Mouse (Mus musculus) gastrocnemius, adult 2 months (tissue): ENCODE data around the gene Foxp1. TPM values are rescaled to one million over a fixed set of nuclear protein-coding genes. Genes with fewer than 3 reads are reported as not detected.
A peak's percentile ranks its signal among the peaks of the same experiment; 100 is the strongest.

Experiments used
- DNase-seq: peaks from one replicate; pipeline ENCODE4 v3.0.0; 2022
- H3K27ac ChIP-seq: fragments of 200-600 bp; 2 replicates; pipeline ENCODE4 v1.8.1; 2022; ENCODE audit warnings: mild to moderate bottlenecking
- H3K4me3 ChIP-seq: fragments of 200-600 bp; 2 replicates; pipeline ENCODE4 v1.8.1; 2022; ENCODE audit warnings: mild to moderate bottlenecking, moderate library complexity
- CTCF ChIP-seq: fragments of 200-600 bp; IDR thresholded peaks from 2 replicates; pipeline ENCODE4 v1.8.1; 2022; ENCODE audit warnings: antibody characterized with exemption, mild to moderate bottlenecking, moderate library complexity
- intact Hi-C: fragments of 180-260 bp; cut with DNase I; formaldehyde crosslinking; loops from one replicate; pipeline ENCODE4 v1.15.1; 2025
- total RNA-seq, 2 experiments: library from RNA; stranded (reverse); gene quantifications; 2 replicates each; pipeline ENCODE4 v1.2.3; 2021

Foxp1 gene
- total RNA-seq, 2 experiments from 2014 or later = 17.4 to 20.9 TPM

- no peak for TF ChIP-seq CTCF
- H3K27ac ChIP-seq = no peak overlapping the region
Measured at GRCm38 (mm10) chr6:99069726-99070125, 452.8 kb downstream of the Foxp1 start.

GRCm38 (mm10) chr6:99065569-99066353 lies 456.8 kb downstream of the Foxp1 start:
- intact Hi-C loops = no loop called here
- Histone ChIP-seq H3K27ac (peak overlapping the region; percentile 56), H3K4me3 (no peak overlapping the region)
- peak; percentile 43 for DNase-seq
- TF ChIP-seq CTCF = no peak

More at GRCm38 (mm10) chr6:99069726-99070125, 452.8 kb downstream of the Foxp1 start:
- H3K4me3 ChIP-seq = no peak overlapping the region
- intact Hi-C loops = no loop called here
- DNase-seq = no peak

DNA sequence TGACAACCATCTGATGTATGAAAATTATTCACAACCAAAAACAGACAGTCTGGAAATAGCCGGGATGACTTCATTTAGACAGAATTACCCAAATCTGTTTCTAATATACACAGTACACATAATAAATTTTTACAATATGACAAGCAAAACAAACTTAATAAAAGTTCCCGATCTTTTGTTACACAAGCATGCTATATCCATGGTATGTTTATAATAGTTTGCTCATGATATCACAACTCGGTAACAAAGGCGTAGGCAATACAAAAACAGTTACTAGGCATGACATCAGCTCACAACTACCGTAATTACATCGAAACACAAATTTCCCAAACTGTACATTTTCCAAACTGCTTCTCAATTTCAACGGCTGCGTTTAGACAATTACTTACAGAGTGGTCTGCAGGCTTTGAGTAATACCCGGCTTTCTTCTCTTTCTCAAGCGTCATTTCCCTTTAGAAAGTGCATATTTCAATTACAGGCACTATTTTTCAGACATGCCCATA lies 458.5 kb downstream of the Foxp1 start:
- intact Hi-C loops = no loop called here
- no peak for TF ChIP-seq CTCF
- Histone ChIP-seq H3K27ac (peak overlapping the region; percentile 46; the same call in 1 of the 2 replicates), H3K4me3 (no peak overlapping the region)
- no peak for DNase-seq

GRCm38 (mm10) chr6:99062931-99063330 lies 459.6 kb downstream of the Foxp1 start:
- Histone ChIP-seq H3K27ac (peak overlapping the region; percentile 46; the same call in 1 of the 2 replicates), H3K4me3 (no peak overlapping the region)
- intact Hi-C loops = no loop called here
- no peak for DNase-seq
- TF ChIP-seq CTCF = no peak

DNA sequence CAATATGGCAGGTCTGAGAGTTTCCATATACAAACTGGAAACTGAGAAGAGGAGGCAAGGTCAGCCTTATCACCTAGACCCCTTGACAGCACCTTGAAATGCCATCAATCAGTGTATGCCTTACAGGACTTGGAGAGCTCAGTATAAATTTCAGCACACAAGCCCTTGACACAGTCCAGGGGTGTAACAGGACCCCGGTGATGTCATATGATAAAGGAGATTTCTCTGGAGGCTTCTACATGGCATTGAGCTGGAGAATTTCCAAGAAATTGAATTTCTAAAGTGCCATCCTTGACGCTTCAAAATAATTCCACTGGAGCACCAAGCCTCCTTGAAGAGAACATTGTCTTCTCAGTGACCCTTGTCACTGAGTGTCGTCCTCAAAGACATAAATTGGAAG lies 463.8 kb downstream of the Foxp1 start:
- TF ChIP-seq CTCF = no peak
- Histone ChIP-seq H3K4me3 (no peak overlapping the region), H3K27ac (no peak overlapping the region)
- no peak for DNase-seq
- intact Hi-C loops = no loop called here

DNA sequence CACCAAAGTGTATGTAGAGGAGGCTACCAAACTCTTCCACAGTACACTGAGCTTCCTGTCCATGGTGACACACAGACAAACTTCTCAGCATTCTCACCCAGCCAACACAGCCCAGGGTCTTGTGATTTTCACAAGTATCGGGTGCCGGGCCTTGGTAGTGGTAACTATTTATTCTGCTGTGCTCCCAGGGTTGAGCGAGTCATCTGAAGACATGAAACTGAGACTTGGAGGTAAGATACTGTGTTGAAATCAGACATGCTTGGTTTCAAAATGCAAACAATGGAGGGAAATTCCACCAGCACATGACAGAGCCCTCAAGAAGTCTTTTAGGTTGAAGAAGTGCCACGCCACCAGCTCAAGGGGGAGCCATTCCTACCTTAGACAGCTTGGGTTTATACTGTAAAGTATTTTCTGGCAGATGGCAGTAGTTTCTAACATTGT lies 465.4 kb downstream of the Foxp1 start:
- intact Hi-C loops = no loop called here
- TF ChIP-seq CTCF = peak; percentile 34; the same call in 1 of the 2 replicates
- no peak for DNase-seq
- Histone ChIP-seq H3K27ac (no peak overlapping the region), H3K4me3 (no peak overlapping the region)

DNA sequence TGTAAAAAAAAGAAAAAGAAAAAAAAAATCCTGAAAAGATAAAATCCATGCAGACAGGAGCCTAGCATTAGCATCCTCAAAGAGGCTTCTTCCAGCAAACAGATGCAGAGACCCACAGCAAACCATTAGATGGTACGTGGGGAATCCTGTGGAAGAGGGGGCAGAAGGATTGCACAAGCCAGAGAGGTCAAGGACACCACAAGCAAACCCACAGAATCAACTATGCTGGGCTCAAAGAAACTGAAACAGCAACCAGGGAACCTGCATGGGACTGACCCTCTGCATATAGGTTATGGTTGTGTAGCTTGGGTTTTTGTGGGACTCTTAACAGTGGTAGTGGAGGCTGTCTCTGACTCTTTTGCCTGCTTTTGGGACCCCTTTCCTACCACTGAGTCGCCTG lies 466.1 kb downstream of the Foxp1 start:
- no peak for TF ChIP-seq CTCF
- Histone ChIP-seq H3K27ac (no peak overlapping the region), H3K4me3 (no peak overlapping the region)
- DNase-seq = no peak
- intact Hi-C loops = no loop called here

- no peak for DNase-seq
- intact Hi-C loops = no loop called here
- TF ChIP-seq CTCF = no peak
- Histone ChIP-seq H3K27ac (no peak overlapping the region), H3K4me3 (no peak overlapping the region)
Measured at GRCm38 (mm10) chr6:99053998-99054397, 468.5 kb downstream of the Foxp1 start.

DNA sequence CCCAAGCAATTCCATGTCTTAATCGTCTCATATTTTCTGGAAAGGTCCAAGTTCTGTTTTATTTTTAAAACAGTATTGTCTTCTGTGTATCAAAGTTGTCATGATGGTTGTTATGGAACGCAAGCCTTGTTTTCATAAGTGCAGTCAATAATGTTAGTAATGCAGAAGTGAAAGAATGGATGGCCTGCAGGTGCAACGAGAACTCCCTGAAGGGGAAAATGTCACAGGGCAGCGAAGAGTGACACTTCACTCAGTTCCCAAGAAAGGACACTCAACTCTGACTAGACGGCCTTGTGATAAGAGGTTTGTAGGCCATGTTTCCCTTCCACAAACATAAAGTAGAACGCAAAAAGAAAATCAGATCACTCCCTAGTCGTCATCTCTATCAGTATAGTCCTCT lies 469.4 kb downstream of the Foxp1 start:
- intact Hi-C loops = no loop called here
- no peak for DNase-seq
- no peak for TF ChIP-seq CTCF
- H3K4me3 ChIP-seq = no peak overlapping the region
- no peak overlapping the region for H3K27ac ChIP-seq

DNA sequence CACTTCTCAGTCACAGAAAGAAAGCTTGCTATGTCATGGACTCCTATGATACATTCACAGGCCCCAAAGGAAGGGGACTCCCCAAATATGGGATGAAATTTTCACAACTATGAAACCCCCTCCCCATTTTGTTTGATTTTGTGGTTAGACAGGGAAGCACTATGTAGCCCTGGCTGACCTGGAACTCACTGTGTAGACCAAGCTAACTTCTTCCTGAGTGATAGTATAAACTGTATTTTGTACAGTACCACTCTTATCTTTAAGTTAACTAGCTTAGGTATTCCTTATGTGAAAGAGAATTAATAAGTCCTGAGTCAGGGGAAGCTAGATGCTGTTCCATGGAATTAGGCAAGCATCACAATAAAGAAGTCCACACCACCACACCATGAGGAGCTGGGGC lies 470.8 kb downstream of the Foxp1 start:
- no peak for DNase-seq
- H3K4me3 ChIP-seq = no peak overlapping the region
- H3K27ac ChIP-seq = no peak overlapping the region
- intact Hi-C loops = no loop called here
- no peak for TF ChIP-seq CTCF

DNA sequence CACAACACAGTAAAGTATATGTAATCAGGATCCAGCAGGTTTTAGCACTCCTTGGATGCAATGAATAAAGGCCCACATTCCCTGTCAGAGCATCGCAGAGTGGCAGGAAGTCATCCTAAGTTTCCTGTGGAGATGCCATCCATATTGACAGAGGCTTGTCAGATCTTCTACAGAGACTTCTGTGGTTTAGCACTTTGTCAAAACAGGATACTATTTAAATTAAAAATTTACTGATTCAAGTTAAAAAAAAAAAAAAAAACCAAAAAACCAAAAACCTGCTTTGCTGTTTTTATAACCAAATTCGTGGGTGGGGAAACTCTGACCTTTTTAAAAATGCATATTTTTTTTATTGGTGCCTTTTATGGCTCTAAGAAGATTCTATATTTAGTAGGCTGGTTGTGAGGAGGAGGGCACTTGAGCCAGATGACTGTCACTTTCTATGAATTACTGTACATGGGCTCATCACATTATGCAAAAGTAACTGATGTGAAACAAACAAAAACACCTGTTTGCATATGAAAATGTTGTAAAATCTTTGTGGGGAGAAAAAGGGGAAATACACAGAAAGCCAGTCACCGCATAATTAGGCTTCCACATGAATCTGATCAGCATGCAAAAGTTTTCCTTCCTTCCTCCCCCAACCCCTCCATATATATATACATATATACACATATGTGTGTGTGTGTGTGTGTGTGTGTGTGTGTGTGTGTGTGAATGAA lies 472.1 kb downstream of the Foxp1 start:
- Histone ChIP-seq H3K27ac (no peak overlapping the region), H3K4me3 (no peak overlapping the region)
- no peak for TF ChIP-seq CTCF
- DNase-seq = no peak
- intact Hi-C loops = no loop called here

DNA sequence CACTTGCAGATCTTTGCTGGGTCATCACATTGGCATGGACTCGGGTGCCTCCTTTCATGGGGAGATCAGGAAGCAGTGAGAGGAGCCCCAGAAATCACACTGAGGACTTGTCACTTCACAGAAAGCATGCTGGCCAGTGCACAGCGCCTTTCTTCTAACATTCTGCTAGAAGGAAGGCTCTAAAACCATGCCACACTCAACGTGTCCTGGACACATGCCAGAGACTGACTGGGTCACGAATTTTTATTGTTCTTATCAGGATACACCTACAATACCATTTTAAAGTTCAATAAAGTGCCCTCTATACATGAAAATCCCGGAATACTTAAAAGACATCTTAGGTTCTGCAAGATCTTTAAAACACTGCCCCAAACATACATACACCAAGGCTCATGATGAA lies 475.2 kb downstream of the Foxp1 start:
- DNase-seq = no peak
- no peak for TF ChIP-seq CTCF
- Histone ChIP-seq H3K27ac (no peak overlapping the region), H3K4me3 (peak overlapping the region; percentile 26; the same call in 1 of the 2 replicates)
- intact Hi-C loops = no loop called here
